Mouse (Mus musculus) G1E (cell line): ENCODE measurements around the gene Olfr881. TPM values are rescaled to one million over a fixed set of nuclear protein-coding genes. Genes with fewer than 3 reads are reported as not detected.

Experiments used
- ATAC-seq: 2 replicates; pipeline ENCODE4 v1.8.0; 2016; ENCODE audit warnings: mild to moderate bottlenecking; ENCODE audit not compliant: insufficient number of reproducible peaks, poor library complexity, low FRiP score, severe bottlenecking; ENCODE audit errors: extremely low read depth
- DNase-seq: peaks from one replicate; pipeline ENCODE4 v3.0.0; 2012; ENCODE audit warnings: low spot score
- H3K27me3 ChIP-seq: 2 replicates; pipeline ENCODE4 v1.6.1; 2012; ENCODE audit warnings: mild to moderate bottlenecking, low read length, inconsistent platforms; ENCODE audit not compliant: insufficient read depth
- H3K36me3 ChIP-seq: replicated peaks from 2 replicates; pipeline ENCODE3; 2012; ENCODE audit warnings: mild to moderate bottlenecking, inconsistent platforms
- H3K4me1 ChIP-seq: 2 replicates; pipeline ENCODE4 v1.6.1; 2012; ENCODE audit warnings: low read depth, low read length, inconsistent platforms, mixed read lengths; ENCODE audit not compliant: insufficient read depth
- H3K4me3 ChIP-seq: 2 replicates; pipeline ENCODE4 v1.5.1; 2012; ENCODE audit warnings: low read depth, mild to moderate bottlenecking, inconsistent platforms, low read length, moderate library complexity, mixed read lengths
- H3K9me3 ChIP-seq: replicated peaks from 2 replicates; pipeline ENCODE4 v1.6.1; 2012; ENCODE audit warnings: inconsistent platforms
- CTCF ChIP-seq: IDR thresholded peaks from 2 replicates; pipeline ENCODE4 v1.5.1; 2012; ENCODE audit warnings: low read depth, low read length, inconsistent platforms, mixed read lengths
- GATA1 ChIP-seq: IDR thresholded peaks from 2 replicates; pipeline ENCODE4 v1.6.1; 2012; ENCODE audit warnings: borderline replicate concordance, low read length, inconsistent platforms, mixed read lengths
- GATA2 ChIP-seq: IDR thresholded peaks from 2 replicates; pipeline ENCODE4 v1.6.1; 2012; ENCODE audit warnings: low read depth, low read length, inconsistent platforms, borderline replicate concordance
- POLR2AphosphoS5 ChIP-seq: IDR thresholded peaks from 2 replicates; pipeline ENCODE4 v1.6.1; 2012; ENCODE audit warnings: low read depth, low read length, inconsistent platforms; ENCODE audit not compliant: insufficient replicate concordance
- TAL1 ChIP-seq: conservative IDR thresholded peaks from 2 replicates; pipeline ENCODE4 v1.6.1; 2012; ENCODE audit warnings: low read depth, low read length, inconsistent platforms, mixed read lengths
- polyA plus RNA-seq: library from polyadenylated mRNA; stranded (reverse); fragments of >175 nt; gene quantifications from 2 replicates; pipeline ENCODE4 v1.2.3, GENCODE M21; 2012
- total RNA-seq, 2 experiments: library from RNA; stranded (forward) in 1 of 2; stranded (reverse) in 1 of 2; fragments of 200-1000 nt in 1 of 2; fragments of >200 nt in 1 of 2; fragmentation: Nextera tagmentation in 1 of 2; gene quantifications; 2 replicates each; pipeline ENCODE4 v1.2.3; 2014 to 2017

Olfr881 gene
- total RNA-seq (2014; fragmentation: Nextera tagmentation) = not detected in 2 replicates
- 0.16 TPM in 1 of 2 replicates, not detected in the other for total RNA-seq (2017)
- polyA plus RNA-seq = not detected in 2 replicates

GRCm38 (mm10) chr9:37991525-37991924 lies at the start of gene Olfr881:
Gene Olfr881 (plus strand): TSS chr9:37991825.
- Histone ChIP-seq H3K36me3 (no peaks in the 10 kb centered on the region), H3K4me1 (no peaks in the 10 kb centered on the region), H3K27me3 (no peaks in the 10 kb centered on the region), H3K4me3 (no peak within 1 kb of the TSS), H3K9me3 (no peaks in the 10 kb centered on the region)
- no peak for TF ChIP-seq GATA1
- DNase-seq (no peak), ATAC-seq (no peak)

GRCm38 (mm10) chr9:37998581-37999204 lies 7.1 kb downstream of the Olfr881 start:
- ATAC-seq (no peak), DNase-seq (no peak)
- TF ChIP-seq TAL1 = no peak
- no peak for TF ChIP-seq GATA1
- TF ChIP-seq POLR2AphosphoS5 = no peak
- TF ChIP-seq GATA2 = no peak
- no peak for TF ChIP-seq CTCF
- H3K9me3 ChIP-seq = no peaks in the 10 kb centered on the region
- H3K27me3 ChIP-seq = no peaks in the 10 kb centered on the region
- H3K36me3 ChIP-seq = no peaks in the 10 kb centered on the region
- H3K4me1 ChIP-seq = no peaks in the 10 kb centered on the region
- no peak overlapping the region for H3K4me3 ChIP-seq

GRCm38 (mm10) chr9:38000021-38000420 lies 8.4 kb downstream of the Olfr881 start:
- no peaks in the 10 kb centered on the region for H3K4me1 ChIP-seq
- no peak for DNase-seq

GRCm38 (mm10) chr9:38025508-38025907 lies 33.9 kb downstream of the Olfr881 start, which contains the start of gene Olfr883:
Gene Olfr883 (plus strand): TSS chr9:38025808.
- Histone ChIP-seq H3K27me3 (no peaks in the 10 kb centered on the region), H3K4me3 (no peak within 1 kb of the TSS), H3K9me3 (no peaks in the 10 kb centered on the region), H3K36me3 (no peaks in the 10 kb centered on the region), H3K4me1 (no peaks in the 10 kb centered on the region)
- ATAC-seq (no peak), DNase-seq (no peak)
- TF ChIP-seq TAL1 (no peak), GATA2 (no peak), CTCF (no peak), GATA1 (no peak), POLR2AphosphoS5 (no peak)

More at GRCm38 (mm10) chr9:38000021-38000420, 8.4 kb downstream of the Olfr881 start:
- Histone ChIP-seq H3K4me3 (no peak overlapping the region), H3K36me3 (no peaks in the 10 kb centered on the region), H3K27me3 (no peaks in the 10 kb centered on the region), H3K9me3 (no peaks in the 10 kb centered on the region)
- ATAC-seq = no peak
- TF ChIP-seq POLR2AphosphoS5 (no peak), CTCF (no peak), GATA2 (no peak), TAL1 (no peak), GATA1 (no peak)

Other genes starting within 250 kb of the Olfr881 start
- gene Olfr874, start 246.7 kb upstream of the Olfr881 start, total RNA-seq (2014; fragmentation: Nextera tagmentation) = not detected in 2 replicates
- 0.05 TPM in 1 of 2 replicates, not detected in the other for gene Olfr874, start 246.7 kb upstream of the Olfr881 start, total RNA-seq (2017)
- gene Olfr874, start 246.7 kb upstream of the Olfr881 start, polyA plus RNA-seq = not detected in 2 replicates
- gene Olfr875, start 220.0 kb upstream of the Olfr881 start, total RNA-seq (2014; fragmentation: Nextera tagmentation) = not detected in 2 replicates
- gene Olfr875, start 220.0 kb upstream of the Olfr881 start, total RNA-seq (2017) = not detected in 2 replicates
- not detected in 2 replicates for gene Olfr875, start 220.0 kb upstream of the Olfr881 start, polyA plus RNA-seq
- gene Olfr876, start 188.8 kb upstream of the Olfr881 start, total RNA-seq (2014; fragmentation: Nextera tagmentation) = not detected in 2 replicates
- 0.11 and 0.17 TPM in 2 replicates for gene Olfr876, start 188.8 kb upstream of the Olfr881 start, total RNA-seq (2017)
- not detected in 2 replicates for gene Olfr876, start 188.8 kb upstream of the Olfr881 start, polyA plus RNA-seq
- not detected in 2 replicates for gene Olfr877, start 137.6 kb upstream of the Olfr881 start, total RNA-seq (2014; fragmentation: Nextera tagmentation)
- gene Olfr877, start 137.6 kb upstream of the Olfr881 start, total RNA-seq (2017) = 0.06 TPM in 1 of 2 replicates, not detected in the other
- not detected in 2 replicates for gene Olfr877, start 137.6 kb upstream of the Olfr881 start, polyA plus RNA-seq
- not detected in 2 replicates for gene Olfr145, start 95.1 kb upstream of the Olfr881 start, total RNA-seq (2014; fragmentation: Nextera tagmentation)
- 0.06 and 0.16 TPM in 2 replicates for gene Olfr145, start 95.1 kb upstream of the Olfr881 start, total RNA-seq (2017)
- gene Olfr145, start 95.1 kb upstream of the Olfr881 start, polyA plus RNA-seq = not detected in 2 replicates
- gene Olfr878, start 74.0 kb upstream of the Olfr881 start, total RNA-seq (2014; fragmentation: Nextera tagmentation) = not detected in 2 replicates
- 0.17 TPM in 1 of 2 replicates, not detected in the other for gene Olfr878, start 74.0 kb upstream of the Olfr881 start, total RNA-seq (2017)
- gene Olfr878, start 74.0 kb upstream of the Olfr881 start, polyA plus RNA-seq = not detected in 2 replicates
- not detected in 2 replicates for gene Olfr883, start 34.0 kb downstream of the Olfr881 start, total RNA-seq (2014; fragmentation: Nextera tagmentation)
- 0.12 TPM in 1 of 2 replicates, not detected in the other for gene Olfr883, start 34.0 kb downstream of the Olfr881 start, total RNA-seq (2017)
- gene Olfr883, start 34.0 kb downstream of the Olfr881 start, polyA plus RNA-seq = not detected in 2 replicates
- not detected in 2 replicates for gene Olfr884, start 54.7 kb downstream of the Olfr881 start, total RNA-seq (2014; fragmentation: Nextera tagmentation)
- gene Olfr884, start 54.7 kb downstream of the Olfr881 start, total RNA-seq (2017) = 0.11 TPM in 1 of 2 replicates, not detected in the other
- not detected in 2 replicates for gene Olfr884, start 54.7 kb downstream of the Olfr881 start, polyA plus RNA-seq
- gene Olfr885, start 69.5 kb downstream of the Olfr881 start, total RNA-seq (2014; fragmentation: Nextera tagmentation) = not detected in 2 replicates
- gene Olfr885, start 69.5 kb downstream of the Olfr881 start, total RNA-seq (2017) = not detected in 2 replicates
- gene Olfr885, start 69.5 kb downstream of the Olfr881 start, polyA plus RNA-seq = not detected in 2 replicates
- gene Olfr887, start 92.2 kb downstream of the Olfr881 start, total RNA-seq (2014; fragmentation: Nextera tagmentation) = not detected in 2 replicates
- under 0.01 and 0.11 TPM in 2 replicates for gene Olfr887, start 92.2 kb downstream of the Olfr881 start, total RNA-seq (2017)
- not detected in 2 replicates for gene Olfr887, start 92.2 kb downstream of the Olfr881 start, polyA plus RNA-seq
- not detected in 2 replicates for gene Olfr888, start 116.3 kb downstream of the Olfr881 start, total RNA-seq (2014; fragmentation: Nextera tagmentation)
- gene Olfr888, start 116.3 kb downstream of the Olfr881 start, total RNA-seq (2017) = not detected in 2 replicates
- not detected in 2 replicates for gene Olfr888, start 116.3 kb downstream of the Olfr881 start, polyA plus RNA-seq
- 0.15 TPM in 1 of 2 replicates, not detected in the other for gene Olfr889, start 123.4 kb downstream of the Olfr881 start, total RNA-seq (2014; fragmentation: Nextera tagmentation)
- 0.05 and 0.12 TPM in 2 replicates for gene Olfr889, start 123.4 kb downstream of the Olfr881 start, total RNA-seq (2017)
- not detected in 2 replicates for gene Olfr889, start 123.4 kb downstream of the Olfr881 start, polyA plus RNA-seq
- gene Olfr890, start 150.7 kb downstream of the Olfr881 start, total RNA-seq (2014; fragmentation: Nextera tagmentation) = not detected in 2 replicates
- gene Olfr890, start 150.7 kb downstream of the Olfr881 start, total RNA-seq (2017) = 0.11 TPM in 1 of 2 replicates, not detected in the other
- gene Olfr890, start 150.7 kb downstream of the Olfr881 start, polyA plus RNA-seq = not detected in 2 replicates
- gene Olfr891, start 189.0 kb downstream of the Olfr881 start, total RNA-seq (2014; fragmentation: Nextera tagmentation) = not detected in 2 replicates
- gene Olfr891, start 189.0 kb downstream of the Olfr881 start, total RNA-seq (2017) = not detected in 2 replicates
- gene Olfr891, start 189.0 kb downstream of the Olfr881 start, polyA plus RNA-seq = not detected in 2 replicates
- not detected in 2 replicates for gene Olfr893, start 216.5 kb downstream of the Olfr881 start, total RNA-seq (2014; fragmentation: Nextera tagmentation)
- gene Olfr893, start 216.5 kb downstream of the Olfr881 start, total RNA-seq (2017) = 0.11 TPM in 1 of 2 replicates, not detected in the other
- gene Olfr893, start 216.5 kb downstream of the Olfr881 start, polyA plus RNA-seq = not detected in 2 replicates
- not detected in 2 replicates for gene Olfr894, start 226.2 kb downstream of the Olfr881 start, total RNA-seq (2014; fragmentation: Nextera tagmentation)
- gene Olfr894, start 226.2 kb downstream of the Olfr881 start, total RNA-seq (2017) = 0.05 TPM in 1 of 2 replicates, not detected in the other
- gene Olfr894, start 226.2 kb downstream of the Olfr881 start, polyA plus RNA-seq = not detected in 2 replicates